Mouse (Mus musculus): Measurements from ENCODE around the gene Olfr551.
"Not testable (repeated sequence)": the region's sequence is repeated elsewhere in the genome, so short reads cannot be mapped to it uniquely, and the experiment has no call there.

Gene Olfr551

DNA sequence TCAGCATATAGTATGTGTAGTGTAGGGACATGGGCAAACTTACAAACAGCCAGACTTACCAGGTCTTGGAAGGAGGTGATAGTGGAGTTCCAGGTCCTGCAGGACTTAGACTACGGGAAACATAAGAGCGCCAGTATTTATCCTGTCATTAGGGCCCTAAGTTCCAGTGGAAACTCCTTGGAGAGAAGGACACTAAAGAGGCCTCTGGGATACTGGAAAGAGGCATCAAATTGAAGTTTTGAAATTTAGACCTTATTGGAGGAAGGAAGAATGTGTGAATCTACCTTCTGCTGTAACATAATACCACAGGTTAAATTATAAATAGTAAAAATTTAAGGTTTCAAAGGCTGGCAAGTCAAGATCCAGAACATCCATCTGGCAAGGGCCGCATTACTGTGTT is at the start of gene Olfr551:
Olfr551 (minus strand) TSS at position 101 of the 400 bp plus-strand sequence.
- no peak for DNase-seq (ENCODE audit: low spot score in 2 of 2)

GRCm38 (mm10) chr7:102638132-102638531 is 46.4 kb upstream of the Olfr551 start, which contains the start of gene Olfr554:
Gene Olfr554 (plus strand): TSS chr7:102638432.
- DNase-seq (ENCODE audit: low spot score in 2 of 2) = no peak

GRCm38 (mm10) chr7:102636665-102637064 is 45.0 kb upstream of the Olfr551 start:
- DNase-seq (ENCODE audit: low spot score in 2 of 2) = no peak

- not testable (repeated sequence) for DNase-seq (ENCODE audit: low spot score in 2 of 2)
These were observed 28.7 kb upstream of the Olfr551 start for GRCm38 (mm10) chr7:102620368-102620767.

GRCm38 (mm10) chr7:102619608-102620007 is 27.9 kb upstream of the Olfr551 start:
- no peak for DNase-seq (ENCODE audit: low spot score in 2 of 2)

DNA sequence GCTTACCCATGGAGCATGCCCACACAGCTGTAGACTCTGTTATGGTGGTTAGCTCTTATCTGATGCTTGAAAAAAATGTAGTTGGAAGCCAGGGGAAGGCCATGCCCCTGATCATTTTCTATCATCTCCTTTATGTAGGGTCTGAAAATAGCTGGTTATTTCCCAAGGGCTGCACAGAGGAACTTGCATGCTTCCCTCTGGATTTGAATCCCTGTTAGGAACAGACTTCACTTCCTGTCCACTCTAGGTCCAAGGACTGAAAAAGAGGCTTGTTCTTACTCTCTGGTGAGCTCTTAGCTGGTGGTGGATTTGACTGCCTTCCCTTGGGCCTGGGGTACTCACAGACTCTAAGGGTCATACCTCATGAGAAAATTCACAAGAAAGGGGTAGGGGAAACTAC is 26.4 kb upstream of the Olfr551 start, which contains the start of gene Olfr553:
Olfr553 (minus strand) TSS at position 101 of the 400 bp plus-strand sequence.
- no peak for DNase-seq (ENCODE audit: low spot score in 2 of 2)

DNA sequence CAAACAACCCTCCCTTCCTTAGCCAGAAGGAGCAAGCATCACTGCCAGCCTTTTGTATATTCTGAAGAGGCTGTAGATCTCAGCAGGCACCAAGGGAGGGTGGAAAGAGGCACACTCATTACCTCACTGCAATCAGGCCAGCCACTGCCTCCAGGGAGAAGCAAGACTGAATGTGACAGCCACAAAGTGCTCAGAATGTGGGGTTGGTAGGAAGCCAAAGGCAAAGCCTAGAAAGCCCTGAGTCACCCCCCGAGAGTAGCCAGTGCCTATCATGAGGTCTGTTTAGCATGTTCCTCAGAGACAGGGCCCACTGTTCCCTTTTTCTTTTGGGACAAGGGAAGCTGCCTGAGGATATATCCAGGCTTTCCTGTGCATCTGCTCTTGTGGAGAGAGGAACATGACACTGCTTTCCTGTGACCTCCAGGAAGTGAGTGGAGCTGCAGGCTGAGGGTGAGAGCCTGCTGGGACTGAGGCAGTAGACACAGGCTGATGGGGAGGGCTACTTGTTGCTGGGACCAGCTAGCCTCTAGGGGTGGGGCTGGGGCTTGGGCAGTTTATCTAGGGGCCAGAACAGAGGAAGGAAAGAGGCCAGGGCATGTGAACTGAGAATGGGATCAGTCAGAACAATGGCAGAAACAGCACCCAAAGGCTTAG is 5.8 kb upstream of the Olfr551 start, which contains the start of gene Olfr552:
Olfr552 (plus strand) TSS at position 393 of the 654 bp plus-strand sequence.
- DNase-seq (ENCODE audit: low spot score in 2 of 2) = no peak

DNA sequence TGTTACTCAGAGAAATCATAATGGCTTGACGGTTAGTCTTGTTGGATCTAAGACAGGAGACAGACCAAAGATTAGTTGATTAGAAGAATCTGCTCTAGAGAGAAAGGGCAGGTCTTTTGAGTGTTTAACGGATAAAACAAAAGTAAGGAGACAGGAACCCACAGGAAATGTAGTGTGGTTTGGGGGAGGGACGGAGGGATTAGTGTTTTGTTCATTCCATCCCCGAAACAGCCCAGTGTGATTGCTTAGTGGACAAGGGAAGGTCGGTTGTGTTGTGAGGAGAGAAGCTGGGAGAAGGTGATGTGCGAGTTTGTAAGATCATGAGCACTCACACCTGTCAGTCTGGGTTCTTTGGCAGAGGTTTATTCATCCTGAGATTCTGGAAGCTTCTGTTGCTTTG is 15.7 kb downstream of the Olfr551 start:
- no peak for DNase-seq (ENCODE audit: low spot score in 2 of 2)

DNA sequence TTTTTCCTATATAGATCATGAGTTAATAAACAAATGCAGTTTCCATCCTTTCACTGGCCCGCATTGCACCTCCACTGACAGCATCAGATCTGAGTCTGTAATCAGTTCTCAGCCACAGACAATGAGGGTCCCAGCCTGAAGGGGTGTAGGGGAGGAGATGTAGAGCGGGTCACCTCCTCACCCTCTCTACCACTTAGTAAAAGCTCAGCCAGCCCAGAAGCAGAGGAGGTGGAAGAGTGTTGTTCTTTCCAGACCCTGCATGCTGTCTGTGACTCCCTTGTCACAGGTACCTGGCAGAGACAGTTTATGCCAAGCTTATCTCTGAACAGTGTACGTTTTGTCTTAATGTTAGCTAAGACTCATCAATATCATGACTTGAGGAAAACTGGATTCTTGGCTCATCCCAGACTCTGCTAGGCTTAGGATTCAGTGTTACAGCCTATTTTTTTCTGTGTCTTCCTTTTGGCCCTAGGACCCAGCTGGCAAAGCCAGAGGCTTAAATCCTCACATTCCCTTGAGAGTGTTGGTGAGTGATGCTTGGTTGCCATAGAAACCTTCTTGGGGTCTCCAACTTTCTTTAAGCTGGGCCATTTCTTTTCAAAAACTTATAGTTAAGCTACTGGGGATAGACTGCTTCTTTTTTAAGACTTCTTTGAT is 18.4 kb downstream of the Olfr551 start:
- no peak for DNase-seq (ENCODE audit: low spot score in 2 of 2)

GRCm38 (mm10) chr7:102571142-102571541 is 20.5 kb downstream of the Olfr551 start, which contains the start of gene Olfr550:
Gene Olfr550 (plus strand): TSS chr7:102571442.
- peak in 1 of 2 experiments; percentile 7 for DNase-seq (ENCODE audit: low spot score in 2 of 2)

- no peak for DNase-seq (ENCODE audit: low spot score in 2 of 2)
These were observed 25.5 kb downstream of the Olfr551 start for GRCm38 (mm10) chr7:102566219-102566618.

GRCm38 (mm10) chr7:102564999-102565997 is 26.4 kb downstream of the Olfr551 start, which contains the start of gene Trim21:
Gene Trim21 (minus strand): TSS chr7:102565486.
- DNase-seq (ENCODE audit: low spot score in 2 of 2) = peak; percentile 14 to 23

DNA sequence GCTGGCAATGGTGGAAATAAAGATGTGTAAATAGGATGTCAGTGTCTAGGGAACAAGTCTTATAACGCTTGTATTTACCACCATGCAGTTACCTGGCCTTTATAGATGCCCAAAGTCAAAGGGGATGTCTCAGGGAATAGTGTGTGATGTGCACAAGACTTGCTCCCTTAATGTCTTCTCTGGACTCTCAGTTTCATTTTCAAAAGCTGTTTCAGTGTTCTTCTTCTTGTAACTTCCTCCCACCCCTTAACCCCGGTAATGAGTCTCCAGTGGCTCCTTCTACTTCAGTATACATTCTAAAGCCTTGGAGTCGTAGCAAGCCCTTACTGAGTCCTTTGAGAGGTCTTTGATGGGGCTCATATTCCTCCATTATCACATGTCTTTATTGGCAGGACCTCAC is 38.4 kb downstream of the Olfr551 start:
- DNase-seq (ENCODE audit: low spot score in 2 of 2) = no peak

GRCm38 (mm10) chr7:102549570-102549969 is 42.1 kb downstream of the Olfr551 start, which contains the start of gene Olfr549:
Gene Olfr549 (plus strand): TSS chr7:102549870.
- DNase-seq (ENCODE audit: low spot score in 2 of 2) = no peak

DNA sequence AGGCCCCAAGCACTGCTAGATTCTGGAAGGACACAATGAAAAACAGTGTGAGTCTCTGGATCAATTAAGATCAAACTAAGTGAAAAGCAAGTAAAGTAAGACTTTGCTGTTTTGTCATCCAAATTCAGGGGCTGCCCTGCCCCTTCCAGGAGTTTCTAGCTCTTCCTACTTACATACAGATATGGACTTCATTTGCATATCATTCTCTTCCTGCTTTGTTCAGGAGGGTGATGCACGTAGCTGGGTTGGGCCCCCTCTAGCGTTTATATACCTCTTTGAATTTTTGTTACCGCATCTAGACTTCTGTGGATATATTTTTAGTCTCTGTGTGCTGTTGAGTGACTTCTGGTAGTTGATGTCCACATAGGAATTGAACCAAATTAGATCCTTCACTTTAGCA is 50.4 kb downstream of the Olfr551 start:
- no peak for DNase-seq (ENCODE audit: low spot score in 2 of 2)

DNA sequence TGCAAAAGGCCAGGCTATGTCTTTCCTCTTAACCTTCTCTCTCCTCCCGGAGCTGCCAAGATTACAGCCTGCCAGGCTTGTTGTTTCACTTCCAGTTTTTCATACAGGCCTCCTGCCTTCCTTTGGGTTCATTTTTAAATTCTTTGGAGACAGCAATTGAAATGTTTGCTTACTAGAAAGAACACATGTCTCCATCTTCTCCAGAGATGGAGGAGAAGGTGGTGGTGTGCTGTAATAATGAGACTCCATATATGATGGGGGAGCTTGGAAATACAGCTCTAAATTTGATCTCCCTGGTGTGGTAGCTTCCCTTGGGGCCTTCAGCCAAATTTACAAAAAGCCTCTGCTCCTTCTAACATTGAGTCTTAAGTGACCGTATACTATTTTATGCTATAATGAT is 51.1 kb downstream of the Olfr551 start, which contains the start of gene Olfr548-ps1:
Olfr548-ps1 (plus strand) TSS at position 301 of the 400 bp plus-strand sequence.
- DNase-seq (ENCODE audit: low spot score in 2 of 2) = no peak

GRCm38 (mm10) chr7:102534449-102534848 is 57.2 kb downstream of the Olfr551 start, which contains the start of gene Olfr547:
Gene Olfr547 (plus strand): TSS chr7:102534749.
- no peak for DNase-seq (ENCODE audit: low spot score in 2 of 2)
